Mouse (Mus musculus) mesoderm, embryonic 11.5 days (tissue): Measurements from ENCODE around the gene Lypd6.

Experiments used
- DNase-seq: peaks from one replicate; pipeline ENCODE4 v3.0.0-alpha.2; 2012; ENCODE audit warnings: low read depth, low spot score

Gene Lypd6

GRCm38 (mm10) chr2:50066246-50066967, at the start of gene Lypd6:
Gene Lypd6, plus strand, starts transcription at chr2:50066429.
- peak; percentile 86 for DNase-seq

DNA sequence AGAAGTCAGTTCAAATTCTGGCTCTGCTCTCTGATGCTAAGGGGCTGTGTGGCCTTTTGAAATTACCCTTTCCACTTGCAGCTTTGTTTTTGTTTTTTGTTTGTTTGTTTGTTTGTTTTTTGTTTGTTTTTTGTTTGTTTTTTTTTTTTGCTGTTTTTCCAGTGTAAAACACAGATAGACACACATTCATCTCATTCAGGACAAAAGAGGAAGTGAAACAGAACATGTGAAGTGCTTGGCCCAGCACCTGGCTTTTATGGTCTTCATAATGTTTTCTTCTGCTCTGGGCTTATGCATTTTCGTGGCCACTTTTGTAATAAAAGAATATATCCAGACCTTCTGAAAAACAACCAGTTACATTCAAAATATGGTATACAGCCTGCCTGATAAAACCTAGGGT, 46.8 kb upstream of the Lypd6 start:
- no peak for DNase-seq

- DNase-seq = no peak
Observed at GRCm38 (mm10) chr2:50025549-50025948, 40.7 kb upstream of the Lypd6 start.

DNA sequence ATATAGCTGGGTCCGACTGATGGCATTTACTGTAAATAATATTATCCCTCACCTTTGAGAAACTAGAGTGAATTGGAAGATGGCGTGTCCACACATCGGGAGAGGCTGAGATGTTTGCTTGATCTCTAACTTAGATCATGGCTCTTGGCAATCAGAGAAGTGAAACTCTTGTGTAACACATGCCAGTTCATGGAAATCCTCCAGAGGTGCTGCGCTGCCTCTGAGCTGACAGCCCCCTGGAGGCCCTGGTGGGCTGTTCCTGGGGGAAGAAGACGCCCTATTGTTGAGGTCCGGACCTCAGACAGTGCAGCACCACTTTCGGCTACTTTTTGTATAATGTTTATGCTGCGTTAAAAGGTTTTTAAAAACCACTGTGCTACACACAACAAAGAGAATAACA, 37.3 kb upstream of the Lypd6 start:
- no peak for DNase-seq

DNA sequence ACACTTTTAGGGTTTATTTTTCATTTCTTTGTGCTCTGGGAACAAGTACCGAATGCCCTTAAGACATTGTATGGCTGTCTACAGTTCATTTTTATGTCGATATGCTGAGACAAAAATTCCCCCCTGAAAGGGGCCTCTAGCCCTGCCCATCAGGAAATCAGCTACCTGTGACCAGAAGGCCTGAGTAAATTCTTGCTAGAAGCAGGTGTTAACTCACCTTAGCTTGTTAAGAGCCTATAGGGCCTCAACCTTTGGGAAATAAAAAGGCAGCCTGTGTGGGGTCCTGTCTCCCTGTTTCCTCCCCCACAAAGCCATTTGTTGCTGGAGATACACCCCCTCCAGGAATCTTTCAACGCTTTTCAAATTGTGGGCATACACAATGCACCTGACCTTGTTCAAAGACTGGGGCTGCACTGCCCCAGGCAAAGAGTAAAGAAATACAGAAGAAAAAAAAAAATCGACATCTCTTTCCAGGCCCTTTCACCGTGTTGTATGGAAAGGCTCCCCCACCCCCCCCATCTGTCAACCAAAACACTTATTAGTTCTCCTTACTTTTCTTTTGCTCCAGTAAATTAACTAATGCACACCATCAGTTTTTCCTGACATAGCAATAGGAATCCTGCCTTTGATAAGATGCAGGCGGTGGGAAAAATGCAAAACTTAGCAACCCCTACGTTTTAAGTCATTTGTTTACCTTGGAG, 21.9 kb upstream of the Lypd6 start:
- DNase-seq = no peak

GRCm38 (mm10) chr2:50044871-50045470, 21.3 kb upstream of the Lypd6 start:
- DNase-seq = no peak

GRCm38 (mm10) chr2:50045841-50046240, 20.4 kb upstream of the Lypd6 start:
- no peak for DNase-seq

GRCm38 (mm10) chr2:50048442-50048841, 17.8 kb upstream of the Lypd6 start:
- no peak for DNase-seq

DNA sequence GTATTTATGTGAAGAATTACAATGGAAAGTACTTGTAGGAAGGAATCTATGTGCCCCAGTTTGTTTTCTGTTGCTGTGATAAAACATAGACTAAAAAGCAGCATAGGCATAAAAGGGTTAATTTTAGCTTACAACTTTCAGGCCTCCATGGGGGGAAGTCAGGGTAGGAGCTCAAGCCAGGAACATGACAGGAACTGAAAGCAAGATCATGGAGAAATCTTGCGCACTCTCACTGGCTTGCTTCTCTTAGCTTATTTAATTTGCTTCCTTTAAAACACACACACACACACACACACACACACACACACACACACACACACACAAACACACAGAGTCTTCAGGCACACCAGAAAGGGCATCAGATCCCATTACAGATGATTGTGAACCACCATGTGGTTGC, 12.3 kb upstream of the Lypd6 start:
- DNase-seq = no peak

DNA sequence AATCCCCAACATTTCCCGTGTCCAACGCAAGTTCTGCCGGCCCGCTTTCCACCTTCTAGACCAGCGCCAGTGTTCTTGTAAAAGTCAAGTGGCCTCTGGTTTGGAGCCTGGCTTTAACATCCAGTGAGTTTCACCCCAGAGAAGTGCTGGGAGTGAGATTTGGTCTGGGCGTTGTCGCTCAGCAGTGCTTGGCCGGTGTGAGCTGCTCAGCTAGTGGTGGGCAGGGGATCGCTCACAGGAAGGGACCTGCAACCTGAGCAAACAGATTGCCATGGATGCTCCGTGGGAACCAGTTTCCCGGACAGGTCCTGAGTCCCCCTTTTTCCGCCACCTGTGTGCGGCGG, 355 bp upstream of the Lypd6 start:
- DNase-seq = no peak

- no peak for DNase-seq
Observed at GRCm38 (mm10) chr2:50066968-50067315, 713 bp downstream of the Lypd6 start.

DNA sequence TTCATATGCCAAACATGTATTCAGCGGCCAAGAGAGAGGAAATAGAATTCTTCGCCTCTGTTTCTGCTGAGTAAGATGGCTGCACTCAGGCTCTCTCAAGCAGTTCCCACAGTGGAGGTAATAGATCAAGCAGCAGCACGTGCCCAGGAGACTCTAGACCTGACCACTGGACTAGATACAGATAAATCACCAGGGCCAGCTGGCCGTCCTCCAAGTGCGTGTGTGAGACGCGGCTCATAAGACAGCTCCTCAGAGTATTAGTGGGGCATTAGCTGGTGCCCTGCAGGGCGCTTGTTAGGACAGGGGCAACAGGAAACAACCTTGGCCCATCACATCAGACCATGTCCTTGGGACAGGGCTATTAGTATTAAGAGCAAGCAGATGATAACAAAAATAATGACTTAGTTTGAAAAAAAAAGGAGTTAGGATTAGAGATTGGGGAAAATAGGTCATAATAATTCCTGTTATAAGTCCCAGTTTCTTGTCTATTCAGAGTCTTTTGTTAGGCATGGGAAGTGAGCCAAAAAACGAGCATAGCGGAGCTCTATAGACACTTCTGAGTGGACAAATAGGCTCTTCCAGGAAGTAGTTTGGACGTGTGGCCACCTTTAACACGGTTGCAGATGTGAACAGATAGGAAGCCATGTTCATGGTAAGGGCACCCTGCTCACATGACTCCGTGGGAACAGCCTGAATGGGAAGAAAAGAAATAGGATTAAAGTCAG, 3.5 kb downstream of the Lypd6 start:
- no peak for DNase-seq

DNA sequence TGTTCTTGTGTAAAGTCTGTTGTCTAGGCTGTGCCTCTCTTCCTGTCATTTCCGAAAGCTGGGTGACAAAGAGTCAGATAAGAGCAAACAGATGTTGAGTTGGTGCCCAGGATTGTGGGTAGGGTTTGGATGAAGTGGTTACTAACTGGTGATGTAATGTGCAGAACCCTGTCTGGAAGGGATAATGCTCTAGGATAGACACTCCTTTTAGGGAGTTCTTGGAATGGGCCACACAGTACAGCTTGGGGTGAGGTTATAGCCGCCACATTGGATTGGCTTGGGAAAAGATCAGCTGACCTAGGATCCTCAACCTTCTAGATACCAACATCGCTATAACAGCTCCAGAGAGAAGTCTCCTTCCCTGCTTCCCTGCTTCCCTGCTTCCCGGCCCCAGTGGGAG, 5.9 kb downstream of the Lypd6 start:
- DNase-seq = no peak

- DNase-seq = no peak
Observed at GRCm38 (mm10) chr2:50084746-50085145, 18.5 kb downstream of the Lypd6 start.

GRCm38 (mm10) chr2:50087761-50088160, 21.5 kb downstream of the Lypd6 start:
- no peak for DNase-seq

- DNase-seq = no peak
Observed at GRCm38 (mm10) chr2:50096336-50096735, 30.1 kb downstream of the Lypd6 start.

DNA sequence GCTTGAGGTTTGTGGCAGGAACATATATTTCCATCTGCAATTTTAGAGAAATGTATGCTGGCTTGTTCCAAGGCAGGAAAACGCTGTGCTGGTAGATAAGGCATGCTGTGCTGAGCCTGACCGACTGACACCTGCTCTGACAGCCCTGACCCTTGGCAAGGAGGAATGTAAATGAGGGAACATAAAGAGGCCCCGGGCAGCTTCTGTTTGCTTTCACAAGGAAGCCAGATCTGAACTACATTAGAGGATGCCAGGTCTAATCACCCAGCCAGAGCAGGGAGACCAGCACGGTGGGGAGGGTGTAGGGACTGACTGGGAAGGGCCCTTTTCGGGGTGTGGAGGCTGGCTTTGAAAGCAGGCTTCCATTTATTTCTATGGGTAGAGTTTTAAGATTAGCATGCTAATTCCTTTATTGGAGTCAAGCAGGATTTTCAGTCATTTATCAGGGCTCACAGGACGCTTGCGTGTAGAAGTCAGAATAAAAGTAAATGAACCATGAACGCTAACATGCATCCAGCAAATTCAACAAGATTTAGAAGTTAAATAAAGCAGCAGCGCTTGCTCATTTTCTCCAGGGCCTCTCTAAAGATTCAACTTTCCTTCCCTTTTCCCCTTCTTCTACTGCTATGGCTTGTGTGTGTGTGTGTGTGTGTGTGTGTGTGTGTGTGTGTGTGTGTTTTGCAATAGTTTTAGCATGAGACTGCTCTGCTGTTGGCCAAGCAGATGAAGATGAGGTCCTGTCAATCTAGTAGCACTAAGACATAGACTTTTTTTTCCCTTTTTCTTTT, 34.3 kb downstream of the Lypd6 start:
- peak; percentile 45 for DNase-seq

- DNase-seq = no peak
Observed at GRCm38 (mm10) chr2:50101152-50101450, 34.9 kb downstream of the Lypd6 start.

DNA sequence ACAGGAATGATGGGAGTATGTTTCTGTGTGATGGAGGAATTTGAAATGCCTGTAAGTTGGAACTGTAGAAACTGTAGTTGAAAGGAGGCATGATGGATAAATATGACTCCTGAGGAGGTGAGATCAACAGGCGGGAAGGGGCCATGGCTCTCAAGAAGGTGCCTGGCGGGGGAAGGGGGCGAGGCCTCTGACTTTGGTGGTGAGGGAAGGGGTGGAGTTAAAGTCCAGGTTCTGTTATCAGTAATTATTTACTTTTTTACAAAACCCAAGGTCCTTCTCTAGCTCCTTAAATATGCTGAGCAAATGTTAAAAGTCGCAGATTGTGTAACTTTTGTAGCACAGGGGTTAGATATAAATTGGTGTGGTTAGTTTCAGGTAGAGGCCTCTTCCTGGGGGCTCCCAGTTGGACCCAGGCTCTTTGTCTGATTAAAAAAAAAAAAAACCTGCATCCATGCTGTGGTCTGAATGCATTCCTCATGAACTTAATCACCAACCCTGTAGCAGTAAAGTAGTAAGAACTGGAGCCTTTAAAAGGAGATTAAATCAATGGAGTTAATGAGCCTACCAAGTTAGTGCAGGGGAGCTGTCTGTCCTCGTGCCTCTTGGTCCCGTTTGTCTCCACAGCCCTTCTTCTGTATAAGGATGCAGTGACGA, 37.7 kb downstream of the Lypd6 start:
- no peak for DNase-seq

GRCm38 (mm10) chr2:50105590-50105989, 39.4 kb downstream of the Lypd6 start:
- no peak for DNase-seq

DNA sequence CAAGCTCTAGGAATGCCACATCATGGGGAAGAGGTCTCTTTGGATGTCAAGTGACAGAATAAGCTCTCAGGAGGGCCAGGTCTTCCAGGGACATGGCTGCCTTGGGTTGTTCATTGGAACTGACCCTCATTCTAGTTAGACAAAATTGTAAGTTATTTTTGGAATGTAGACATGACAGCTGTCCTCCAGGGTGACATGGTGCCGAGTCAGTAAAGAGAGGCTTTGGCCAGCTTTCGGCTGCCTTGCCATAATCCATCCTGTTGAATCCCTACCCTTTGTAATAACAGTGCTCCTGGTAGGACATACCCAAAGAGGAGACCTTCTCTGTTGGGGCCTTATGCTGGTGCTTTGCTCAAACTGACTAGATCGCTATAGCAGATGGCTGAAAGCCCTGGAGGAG, 39.8 kb downstream of the Lypd6 start:
- no peak for DNase-seq
